Mouse (Mus musculus): ENCODE data around the gene Map1lc3b. TPM values are rescaled to one million over a fixed set of nuclear protein-coding genes. Genes with fewer than 3 reads are reported as not detected.

Gene Map1lc3b
- polyA plus RNA-seq, 1 experiment from 2014 or later: 352 TPM

DNA sequence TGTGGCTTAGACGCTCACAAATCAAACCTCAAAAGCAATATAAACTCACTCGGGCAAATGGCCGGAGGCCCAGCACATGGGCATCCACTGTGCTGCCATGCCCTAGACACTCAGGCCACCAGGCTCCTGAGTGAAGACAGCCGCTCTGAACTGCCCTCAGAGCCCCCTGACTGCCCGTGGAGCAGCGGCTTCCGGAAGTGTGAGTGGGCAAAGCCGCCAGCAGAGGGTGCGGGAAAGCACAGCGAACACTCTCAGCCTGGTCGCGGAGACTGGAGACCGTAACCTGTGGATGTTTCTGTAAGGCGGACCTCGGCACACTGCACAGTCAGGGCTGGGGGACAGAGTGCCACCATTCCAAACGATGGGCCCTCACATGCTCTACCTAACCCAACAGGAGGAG lies 31.6 kb upstream of the Map1lc3b start:
- H3K27ac ChIP-seq (replicated peaks): no peak overlapping the region
- no peaks in the 10 kb centered on the region for H3K9me3 ChIP-seq
- ATAC-seq (ENCODE audit: low FRiP score, low read depth): no peak
- no peaks in the 10 kb centered on the region for H3K27me3 ChIP-seq
- no peaks in the 10 kb centered on the region for H3K4me1 ChIP-seq (replicated peaks)
- H3K4me3 ChIP-seq: no peak overlapping the region
- H3K9ac ChIP-seq: no peak overlapping the region
- WGBS: 89% methylated on average over 16 of the region's 16 CpGs
- H3K36me3 ChIP-seq: peaks cover 33% of the 10 kb centered on the region
- H3K4me2 ChIP-seq: no peak overlapping the region

DNA sequence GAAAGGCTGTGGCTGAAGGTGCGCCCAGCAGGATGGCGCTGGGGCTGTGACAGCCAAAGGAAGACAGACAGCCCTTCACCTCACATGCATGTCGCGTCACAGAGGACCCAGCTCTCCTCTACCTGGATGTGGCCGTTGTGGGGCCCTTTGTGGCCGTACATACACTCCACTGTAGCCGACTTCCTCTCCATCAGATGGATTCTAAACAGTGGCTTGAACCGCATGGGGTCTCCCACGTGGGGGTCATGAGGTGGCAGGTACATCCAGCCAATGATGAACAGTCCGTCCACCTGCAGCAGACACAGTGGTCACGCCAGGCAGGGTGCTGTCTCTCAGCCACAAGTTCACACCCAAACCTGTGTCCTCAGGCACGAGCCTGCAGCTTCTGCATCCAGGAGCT lies 30.4 kb upstream of the Map1lc3b start:
- Histone ChIP-seq H3K4me3 (no peak overlapping the region), H3K9me3 (no peaks in the 10 kb centered on the region), H3K4me2 (no peak overlapping the region), H3K27ac (replicated peaks) (no peak overlapping the region), H3K27me3 (no peaks in the 10 kb centered on the region), H3K4me1 (replicated peaks) (no peaks in the 10 kb centered on the region), H3K36me3 (peaks cover 20% of the 10 kb centered on the region), H3K9ac (no peak overlapping the region)
- WGBS: 93% methylated on average over 12 of the region's 12 CpGs
- no peak for ATAC-seq (ENCODE audit: low FRiP score, low read depth)

- Histone ChIP-seq H3K4me1 (replicated peaks) (no peaks in the 10 kb centered on the region), H3K4me3 (no peak overlapping the region), H3K9me3 (no peaks in the 10 kb centered on the region), H3K4me2 (no peak overlapping the region), H3K9ac (no peak overlapping the region), H3K27ac (replicated peaks) (no peak overlapping the region), H3K27me3 (no peaks in the 10 kb centered on the region), H3K36me3 (peaks cover 17% of the 10 kb centered on the region)
- no peak for ATAC-seq (ENCODE audit: low FRiP score, low read depth)
- WGBS: 94% methylated on average over 7 of the region's 7 CpGs
Measured at GRCm38 (mm10) chr8:121560432-121561100, 29.6 kb upstream of the Map1lc3b start.

- Histone ChIP-seq H3K4me3 (no peak overlapping the region), H3K9me3 (no peaks in the 10 kb centered on the region), H3K27me3 (no peaks in the 10 kb centered on the region), H3K4me1 (replicated peaks) (no peaks in the 10 kb centered on the region), H3K9ac (no peak overlapping the region), H3K4me2 (no peak overlapping the region), H3K36me3 (peaks cover 17% of the 10 kb centered on the region), H3K27ac (replicated peaks) (no peak overlapping the region)
- WGBS: 85% methylated on average over 16 of the region's 16 CpGs
- no peak for ATAC-seq (ENCODE audit: low FRiP score, low read depth)
Measured at GRCm38 (mm10) chr8:121561636-121562345, 28.4 kb upstream of the Map1lc3b start.

- no peak overlapping the region for H3K27ac ChIP-seq (replicated peaks)
- H3K9ac ChIP-seq: no peak overlapping the region
- no peak overlapping the region for H3K4me2 ChIP-seq
- no peak for ATAC-seq (ENCODE audit: low FRiP score, low read depth)
- H3K9me3 ChIP-seq: no peaks in the 10 kb centered on the region
- 78% methylated on average over 9 of the region's 9 CpGs for WGBS
- H3K4me3 ChIP-seq: no peak overlapping the region
- peaks cover 17% of the 10 kb centered on the region for H3K36me3 ChIP-seq
- H3K27me3 ChIP-seq: no peaks in the 10 kb centered on the region
- H3K4me1 ChIP-seq (replicated peaks): no peaks in the 10 kb centered on the region
Measured at GRCm38 (mm10) chr8:121562941-121563351, 27.2 kb upstream of the Map1lc3b start.

DNA sequence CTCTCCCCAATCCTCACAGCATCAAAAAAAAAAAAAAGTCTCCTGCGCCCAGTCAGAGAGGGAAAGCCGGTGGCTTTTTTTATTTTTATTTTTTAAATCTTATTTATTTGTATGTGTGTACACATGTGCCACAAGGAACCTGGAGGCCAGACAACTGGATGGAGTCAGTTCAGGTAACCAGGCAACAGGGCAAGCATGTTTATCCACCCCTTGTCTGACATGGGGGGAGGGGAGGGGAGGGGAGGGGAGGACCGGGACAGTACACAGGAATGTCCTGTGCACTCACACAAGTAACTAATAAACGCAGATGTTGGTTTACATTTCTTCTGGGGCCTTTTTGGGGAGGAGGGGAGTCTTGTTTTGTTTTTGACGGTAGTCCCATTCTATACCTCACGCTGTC lies 26.5 kb upstream of the Map1lc3b start:
- Histone ChIP-seq H3K4me1 (replicated peaks) (no peaks in the 10 kb centered on the region), H3K27ac (replicated peaks) (no peak overlapping the region), H3K27me3 (no peaks in the 10 kb centered on the region), H3K4me3 (no peak overlapping the region), H3K9ac (no peak overlapping the region), H3K36me3 (peaks cover 12% of the 10 kb centered on the region), H3K9me3 (no peaks in the 10 kb centered on the region), H3K4me2 (no peak overlapping the region)
- 63% methylated on average over 6 of the region's 6 CpGs for WGBS
- ATAC-seq (ENCODE audit: low FRiP score, low read depth): no peak

- H3K27ac ChIP-seq (replicated peaks): no peak overlapping the region
- no peak overlapping the region for H3K4me3 ChIP-seq
- no peak overlapping the region for H3K9ac ChIP-seq
- 68% methylated on average over 6 of the region's 6 CpGs for WGBS
- no peaks in the 10 kb centered on the region for H3K9me3 ChIP-seq
- no peaks in the 10 kb centered on the region for H3K36me3 ChIP-seq
- no peak overlapping the region for H3K4me2 ChIP-seq
- H3K4me1 ChIP-seq (replicated peaks): no peaks in the 10 kb centered on the region
- ATAC-seq (ENCODE audit: low FRiP score, low read depth): no peak
- no peaks in the 10 kb centered on the region for H3K27me3 ChIP-seq
Measured at GRCm38 (mm10) chr8:121568321-121568720, 21.8 kb upstream of the Map1lc3b start.

GRCm38 (mm10) chr8:121570335-121570734 lies 19.8 kb upstream of the Map1lc3b start:
- Histone ChIP-seq H3K9ac (no peak overlapping the region), H3K4me2 (no peak overlapping the region), H3K36me3 (no peaks in the 10 kb centered on the region), H3K9me3 (no peaks in the 10 kb centered on the region), H3K27ac (replicated peaks) (no peak overlapping the region), H3K4me3 (no peak overlapping the region), H3K4me1 (replicated peaks) (peaks cover 9% of the 10 kb centered on the region), H3K27me3 (no peaks in the 10 kb centered on the region)
- WGBS: 87% methylated on average over 21 of the region's 21 CpGs
- ATAC-seq (ENCODE audit: low FRiP score, low read depth): no peak

- no peaks in the 10 kb centered on the region for H3K36me3 ChIP-seq
- peaks cover 13% of the 10 kb centered on the region for H3K4me1 ChIP-seq (replicated peaks)
- 84% methylated on average over 17 of the region's 17 CpGs for WGBS
- no peak overlapping the region for H3K9ac ChIP-seq
- H3K4me3 ChIP-seq: no peak overlapping the region
- no peaks in the 10 kb centered on the region for H3K27me3 ChIP-seq
- ATAC-seq (ENCODE audit: low FRiP score, low read depth): no peak
- H3K9me3 ChIP-seq: no peaks in the 10 kb centered on the region
- no peak overlapping the region for H3K4me2 ChIP-seq
- no peak overlapping the region for H3K27ac ChIP-seq (replicated peaks)
Measured at GRCm38 (mm10) chr8:121570801-121571200, 19.4 kb upstream of the Map1lc3b start.

DNA sequence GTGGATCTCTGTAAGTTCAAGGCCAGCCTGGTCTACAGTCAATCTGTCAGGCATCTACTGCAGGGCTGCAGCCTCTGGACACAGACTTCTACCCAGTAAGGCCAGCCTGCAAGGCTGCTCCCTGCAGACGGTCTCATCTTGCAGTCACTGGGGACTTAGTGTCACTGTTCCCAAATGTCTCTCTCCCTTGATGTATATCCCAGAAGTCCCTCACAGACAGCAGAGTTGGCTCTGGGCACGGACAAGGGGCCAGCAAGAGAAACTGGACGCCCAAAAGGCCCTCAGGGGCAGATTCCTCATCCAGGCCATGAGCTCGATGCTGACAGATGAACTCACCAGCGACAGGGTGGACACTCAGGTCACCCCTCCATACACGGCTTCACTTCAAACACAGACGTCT lies 18.0 kb upstream of the Map1lc3b start:
- Histone ChIP-seq H3K4me3 (no peak overlapping the region), H3K9ac (no peak overlapping the region), H3K4me2 (no peak overlapping the region), H3K36me3 (no peaks in the 10 kb centered on the region), H3K4me1 (replicated peaks) (peaks cover 26% of the 10 kb centered on the region), H3K27ac (replicated peaks) (no peak overlapping the region), H3K9me3 (no peaks in the 10 kb centered on the region), H3K27me3 (no peaks in the 10 kb centered on the region)
- 78% methylated on average over 7 of the region's 7 CpGs for WGBS
- ATAC-seq (ENCODE audit: low FRiP score, low read depth): no peak

- Histone ChIP-seq H3K9me3 (no peaks in the 10 kb centered on the region), H3K27me3 (no peaks in the 10 kb centered on the region), H3K4me1 (replicated peaks) (peaks cover 33% of the 10 kb centered on the region), H3K27ac (replicated peaks) (no peak overlapping the region), H3K4me2 (no peak overlapping the region), H3K4me3 (no peak overlapping the region), H3K9ac (no peak overlapping the region), H3K36me3 (no peaks in the 10 kb centered on the region)
- WGBS: 49% methylated on average over 3 of the region's 3 CpGs
- no peak for ATAC-seq (ENCODE audit: low FRiP score, low read depth)
Measured at GRCm38 (mm10) chr8:121573275-121573674, 16.9 kb upstream of the Map1lc3b start.

DNA sequence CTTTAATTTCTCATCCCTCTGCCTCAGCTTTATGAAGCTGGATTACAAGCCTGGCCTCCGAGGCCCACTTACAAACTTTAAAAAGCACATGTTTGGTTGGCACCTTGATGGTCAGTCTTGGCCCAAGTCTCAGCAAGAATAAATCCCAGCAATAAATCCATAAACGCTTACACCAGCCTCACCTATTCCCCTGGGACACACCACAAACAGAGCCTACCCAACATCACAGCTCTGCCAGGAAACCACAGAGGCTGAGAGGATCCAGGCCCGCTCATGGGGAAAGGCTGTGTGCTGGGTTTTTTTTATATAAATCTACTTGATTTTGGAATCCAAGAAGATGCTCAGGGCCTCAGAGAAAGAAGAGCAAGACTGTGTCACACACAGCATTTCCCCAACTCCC lies 14.5 kb upstream of the Map1lc3b start:
- Histone ChIP-seq H3K27me3 (no peaks in the 10 kb centered on the region), H3K9me3 (no peaks in the 10 kb centered on the region), H3K36me3 (no peaks in the 10 kb centered on the region), H3K4me2 (no peak overlapping the region), H3K4me3 (no peak overlapping the region), H3K27ac (replicated peaks) (no peak overlapping the region), H3K4me1 (replicated peaks) (peaks cover 37% of the 10 kb centered on the region), H3K9ac (no peak overlapping the region)
- no peak for ATAC-seq (ENCODE audit: low FRiP score, low read depth)
- WGBS: 72% methylated on average over 3 of the region's 3 CpGs

All from hindbrain, embryonic 15.5 days (tissue).